Mouse (Mus musculus): Measurements from ENCODE around the gene Prl2c3.
"Not testable (repeated sequence)": the region's sequence is repeated elsewhere in the genome, so short reads cannot be mapped to it uniquely, and the experiment has no call there.

DNA sequence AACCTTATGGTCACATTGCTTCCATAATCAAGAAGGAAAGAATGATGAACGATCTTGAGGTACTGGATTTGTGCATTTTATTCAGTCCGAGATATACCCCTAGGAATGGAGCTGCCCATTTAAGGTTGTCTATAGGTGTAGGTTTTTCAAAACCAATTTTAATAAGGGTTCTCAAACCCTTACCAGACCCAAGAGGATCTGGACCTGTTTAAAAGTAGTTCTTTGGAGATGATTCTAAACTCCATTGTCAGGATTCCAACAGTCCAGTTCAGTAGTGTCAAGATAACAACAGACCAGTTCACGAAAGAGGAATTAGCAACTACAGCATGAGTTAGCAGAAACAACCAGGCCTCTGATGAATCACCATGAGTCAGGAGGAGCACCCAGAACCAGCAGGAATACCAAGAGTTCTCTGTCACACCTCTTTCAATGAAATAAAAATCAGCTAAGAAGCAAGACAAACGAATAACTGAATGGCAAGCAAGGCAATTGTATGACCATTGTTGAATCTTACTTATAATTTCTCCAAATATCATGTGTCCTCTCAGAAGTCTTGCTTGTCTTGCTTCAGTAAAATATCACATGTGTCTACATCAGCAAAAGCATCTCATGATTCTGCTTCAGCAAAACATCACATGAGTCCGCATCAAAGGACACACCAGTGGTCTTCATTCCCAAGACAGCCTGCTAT lies 14.0 kb upstream of the Prl2c3 start:
- not testable (repeated sequence) for TF ChIP-seq POLR2A (IDR thresholded peaks at IDR 0.05; ENCODE audit: control insufficient read depth, low read depth, low read length); CTCF (IDR thresholded peaks at IDR 0.05; ENCODE audit: control insufficient read depth, insufficient read depth, insufficient replicate concordance, low read depth, low read length)
